Mouse (Mus musculus) E14TG2a.4 (cell line): Measurements from ENCODE around the gene Ubxn2a.

Experiments
- CTCF ChIP-seq: conservative IDR thresholded peaks from 2 replicates; pipeline ENCODE4 v1.5.1; 2014; ENCODE audit warnings: low read length
- POU5F1 ChIP-seq: IDR thresholded peaks from 2 replicates; pipeline ENCODE4 v1.6.1; 2014; ENCODE audit warnings: low read length, borderline replicate concordance

- TF ChIP-seq CTCF (no peak), POU5F1 (no peak)
Measured at GRCm38 (mm10) chr12:4874161-4874927, 33.2 kb downstream of the Ubxn2a start, which contains the start of gene Mfsd2b.
